Mouse (Mus musculus): ENCODE results near the gene Tas2r108. TPM values are rescaled to one million over a fixed set of nuclear protein-coding genes. Genes with fewer than 3 reads are reported as not detected.

The Tas2r108 gene
- 0.31 TPM in 1 of 2 replicates, not detected in the other for polyA plus RNA-seq (2014; fragmentation: Nextera tagmentation; extraction: Ambion mirVana)

DNA sequence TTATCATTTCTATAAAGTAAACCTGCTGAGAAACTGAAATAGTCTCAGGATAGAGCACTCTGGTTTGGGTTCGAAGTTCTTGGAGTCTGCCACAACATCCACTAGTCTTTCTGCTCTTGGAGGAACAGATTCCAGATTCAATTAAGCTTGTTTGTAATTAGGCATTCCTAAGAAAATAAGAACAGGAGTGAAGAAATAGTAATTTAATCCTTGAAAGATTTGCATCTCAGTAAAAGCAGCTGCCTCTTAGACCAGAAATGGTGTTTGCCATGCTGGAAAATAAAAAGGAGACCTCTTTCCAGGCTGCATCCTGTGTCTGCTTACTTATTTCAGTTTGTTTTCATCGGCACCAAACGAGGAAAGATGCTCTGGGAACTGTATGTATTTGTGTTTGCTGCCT lies at the start of gene Tas2r108:
Gene Tas2r108, plus strand, starts transcription at position 301 of the 400 bp plus-strand sequence.
- Histone ChIP-seq H3K4me3 (ENCODE audit: low read depth, low read length) (no peak within 1 kb of the TSS), H3K9ac (ENCODE audit: low read depth, low read length) (no peak within 1 kb of the TSS), H3K9me3 (replicated peaks; ENCODE audit: control insufficient read depth, low read length) (no peaks in the 10 kb centered on the region), H3K27ac (ENCODE audit: low read depth, low read length) (no peak within 1 kb of the TSS), H3K4me2 (no peak within 1 kb of the TSS), H3K36me3 (ENCODE audit: control insufficient read depth, insufficient read depth, low read length) (no peaks in the 10 kb centered on the region), H3K27me3 (ENCODE audit: control insufficient read depth, insufficient read depth, low read length) (no peaks in the 10 kb centered on the region), H3K4me1 (ENCODE audit: control insufficient read depth, insufficient read depth, low read length) (no peaks in the 10 kb centered on the region)
- no peak for ATAC-seq (replicated peaks; ENCODE audit: insufficient number of reproducible peaks, low FRiP score, low TSS enrichment)
- 84% methylated on average over 3 of the region's 3 CpGs for WGBS (ENCODE audit: insufficient replicate concordance)

DNA sequence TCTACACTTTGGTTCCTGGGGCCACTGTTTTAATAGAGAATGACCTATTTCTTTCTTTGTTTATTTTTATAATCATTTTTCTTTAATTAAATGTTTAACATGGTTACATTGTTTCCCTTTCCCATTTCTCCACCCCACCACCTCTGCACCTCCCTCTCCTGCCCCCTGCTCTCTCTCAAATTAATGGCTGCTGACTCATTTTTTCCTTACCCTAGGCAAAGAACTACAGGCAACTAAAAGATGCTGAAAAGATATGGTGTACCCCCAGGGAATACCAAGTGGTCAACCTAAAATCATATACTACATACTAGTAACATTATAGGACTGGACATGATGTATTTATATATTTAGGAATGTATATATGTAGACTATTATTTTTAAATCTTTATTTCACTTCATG lies 44.7 kb upstream of the Tas2r108 start:
- Histone ChIP-seq H3K27ac (ENCODE audit: low read depth, low read length) (no peak overlapping the region), H3K4me2 (no peak overlapping the region), H3K9ac (ENCODE audit: low read depth, low read length) (no peak overlapping the region), H3K4me3 (ENCODE audit: low read depth, low read length) (no peak overlapping the region), H3K27me3 (ENCODE audit: control insufficient read depth, insufficient read depth, low read length) (peaks cover 5% of the 10 kb centered on the region; the same call in 1 of the 2 replicates), H3K36me3 (ENCODE audit: control insufficient read depth, insufficient read depth, low read length) (no peaks in the 10 kb centered on the region), H3K9me3 (replicated peaks; ENCODE audit: control insufficient read depth, low read length) (no peaks in the 10 kb centered on the region), H3K4me1 (ENCODE audit: control insufficient read depth, insufficient read depth, low read length) (no peaks in the 10 kb centered on the region)
- no peak for ATAC-seq (replicated peaks; ENCODE audit: insufficient number of reproducible peaks, low FRiP score, low TSS enrichment)

GRCm38 (mm10) chr6:40454436-40455041 lies 38.8 kb upstream of the Tas2r108 start:
- Histone ChIP-seq H3K9ac (ENCODE audit: low read depth, low read length) (no peak overlapping the region), H3K36me3 (ENCODE audit: control insufficient read depth, insufficient read depth, low read length) (no peaks in the 10 kb centered on the region), H3K4me1 (ENCODE audit: control insufficient read depth, insufficient read depth, low read length) (no peaks in the 10 kb centered on the region), H3K27ac (ENCODE audit: low read depth, low read length) (no peak overlapping the region), H3K4me2 (no peak overlapping the region), H3K9me3 (replicated peaks; ENCODE audit: control insufficient read depth, low read length) (no peaks in the 10 kb centered on the region), H3K27me3 (ENCODE audit: control insufficient read depth, insufficient read depth, low read length) (peaks cover 3% of the 10 kb centered on the region; the same call in 1 of the 2 replicates), H3K4me3 (ENCODE audit: low read depth, low read length) (no peak overlapping the region)
- no peak for ATAC-seq (replicated peaks; ENCODE audit: insufficient number of reproducible peaks, low FRiP score, low TSS enrichment)
- WGBS (ENCODE audit: insufficient replicate concordance) = 22% methylated on average over 7 of the region's 7 CpGs

DNA sequence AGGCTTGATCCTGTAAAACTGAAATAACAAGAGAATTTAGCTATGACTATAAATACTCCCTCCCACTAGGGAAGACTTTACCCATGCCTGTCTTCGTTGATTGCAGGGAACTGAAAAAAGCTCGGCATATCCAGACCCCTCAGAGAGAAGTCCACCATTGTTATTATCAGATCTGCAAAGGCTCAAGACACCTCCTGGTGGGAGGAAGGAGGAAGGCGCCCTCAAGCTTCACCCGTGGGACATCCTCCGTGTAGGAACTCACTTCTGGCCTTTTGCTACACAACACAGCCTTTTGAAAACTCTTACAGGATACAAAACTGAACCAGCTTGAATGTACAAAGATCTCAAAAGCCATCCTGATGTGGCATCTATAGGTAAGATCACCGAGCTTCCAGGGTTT lies 27.6 kb upstream of the Tas2r108 start:
- 47% methylated on average over 6 of the region's 6 CpGs for WGBS (ENCODE audit: insufficient replicate concordance)
- no peak overlapping the region for H3K4me3 ChIP-seq (ENCODE audit: low read depth, low read length)
- no peak overlapping the region for H3K9ac ChIP-seq (ENCODE audit: low read depth, low read length)
- no peaks in the 10 kb centered on the region for H3K4me1 ChIP-seq (ENCODE audit: control insufficient read depth, insufficient read depth, low read length)
- H3K36me3 ChIP-seq (ENCODE audit: control insufficient read depth, insufficient read depth, low read length) = no peaks in the 10 kb centered on the region
- H3K27me3 ChIP-seq (ENCODE audit: control insufficient read depth, insufficient read depth, low read length) = no peaks in the 10 kb centered on the region
- ATAC-seq (replicated peaks; ENCODE audit: insufficient number of reproducible peaks, low FRiP score, low TSS enrichment) = no peak
- no peaks in the 10 kb centered on the region for H3K9me3 ChIP-seq (replicated peaks; ENCODE audit: control insufficient read depth, low read length)
- no peak overlapping the region for H3K27ac ChIP-seq (ENCODE audit: low read depth, low read length)
- no peak overlapping the region for H3K4me2 ChIP-seq

DNA sequence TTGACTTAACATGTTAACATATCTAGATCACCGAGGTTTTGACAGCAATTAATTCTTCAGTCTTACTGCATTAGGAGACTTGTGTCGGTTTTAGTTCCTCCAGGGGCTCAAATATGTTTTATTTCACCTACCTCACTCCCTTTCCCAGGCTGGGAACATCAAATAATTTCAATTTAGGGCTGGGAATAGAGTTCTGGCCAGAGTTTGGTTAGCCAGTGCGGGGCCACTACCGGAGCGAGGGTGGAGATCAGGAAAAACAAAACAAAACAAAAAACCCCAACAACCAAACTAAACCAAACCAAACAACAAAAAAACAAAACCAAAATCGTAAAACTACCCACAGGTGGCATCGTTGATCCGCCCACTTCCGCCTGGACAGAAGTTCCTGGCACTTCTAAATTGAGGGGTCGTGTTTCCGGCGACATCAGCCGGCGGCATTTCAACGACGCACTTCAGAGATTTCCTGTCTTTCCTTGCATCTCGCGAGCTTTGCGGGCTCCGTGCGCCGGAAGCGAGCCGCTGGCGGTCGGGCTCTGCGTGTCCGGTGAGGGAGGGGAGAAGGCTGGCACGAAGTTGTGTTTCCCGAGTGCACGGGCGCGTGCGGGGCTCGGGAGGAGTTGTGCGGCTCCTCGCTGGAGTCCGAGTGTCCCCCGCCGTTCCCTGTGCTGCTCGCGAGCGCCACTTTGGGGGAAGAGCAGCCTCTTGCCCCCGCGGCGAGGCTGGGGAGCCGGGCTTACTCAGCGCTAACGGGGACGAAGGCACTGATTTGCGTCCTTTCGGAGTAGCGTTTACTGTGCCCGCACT lies 22.2 kb upstream of the Tas2r108 start, which contains the start of gene Ssbp1:
Gene Ssbp1, plus strand, starts transcription at position 437 of the 804 bp plus-strand sequence.
- Histone ChIP-seq H3K9me3 (replicated peaks; ENCODE audit: control insufficient read depth, low read length) (no peaks in the 10 kb centered on the region), H3K4me1 (ENCODE audit: control insufficient read depth, insufficient read depth, low read length) (peaks cover 4% of the 10 kb centered on the region), H3K4me2 (peak within 1 kb of the TSS; percentile 83), H3K4me3 (ENCODE audit: low read depth, low read length) (peak within 1 kb of the TSS; percentile 80), H3K27ac (ENCODE audit: low read depth, low read length) (peak within 1 kb of the TSS; percentile 93), H3K36me3 (ENCODE audit: control insufficient read depth, insufficient read depth, low read length) (peaks cover 15% of the 10 kb centered on the region), H3K9ac (ENCODE audit: low read depth, low read length) (peak within 1 kb of the TSS; percentile 94), H3K27me3 (ENCODE audit: control insufficient read depth, insufficient read depth, low read length) (no peaks in the 10 kb centered on the region)
- 1% methylated on average over 54 of the region's 54 CpGs for WGBS (ENCODE audit: insufficient replicate concordance)
- peak; percentile 91 for ATAC-seq (replicated peaks; ENCODE audit: insufficient number of reproducible peaks, low FRiP score, low TSS enrichment)

- no peak for ATAC-seq (replicated peaks; ENCODE audit: insufficient number of reproducible peaks, low FRiP score, low TSS enrichment)
- Histone ChIP-seq H3K4me3 (ENCODE audit: low read depth, low read length) (peak overlapping the region; percentile 80), H3K4me2 (peak overlapping the region; percentile 83), H3K27me3 (ENCODE audit: control insufficient read depth, insufficient read depth, low read length) (no peaks in the 10 kb centered on the region), H3K4me1 (ENCODE audit: control insufficient read depth, insufficient read depth, low read length) (peaks cover 4% of the 10 kb centered on the region), H3K36me3 (ENCODE audit: control insufficient read depth, insufficient read depth, low read length) (peaks cover 18% of the 10 kb centered on the region), H3K9ac (ENCODE audit: low read depth, low read length) (peak overlapping the region; percentile 94), H3K27ac (ENCODE audit: low read depth, low read length) (peak overlapping the region; percentile 93), H3K9me3 (replicated peaks; ENCODE audit: control insufficient read depth, low read length) (no peaks in the 10 kb centered on the region)
- WGBS (ENCODE audit: insufficient replicate concordance) = under 1% methylated on average over 7 of the region's 7 CpGs
Observed at GRCm38 (mm10) chr6:40471720-40472010, 21.7 kb upstream of the Tas2r108 start.

- ATAC-seq (replicated peaks; ENCODE audit: insufficient number of reproducible peaks, low FRiP score, low TSS enrichment) = no peak
- Histone ChIP-seq H3K4me1 (ENCODE audit: control insufficient read depth, insufficient read depth, low read length) (peaks cover 4% of the 10 kb centered on the region), H3K9ac (ENCODE audit: low read depth, low read length) (no peak overlapping the region)
Observed at GRCm38 (mm10) chr6:40476132-40476531, 17.2 kb upstream of the Tas2r108 start.

DNA sequence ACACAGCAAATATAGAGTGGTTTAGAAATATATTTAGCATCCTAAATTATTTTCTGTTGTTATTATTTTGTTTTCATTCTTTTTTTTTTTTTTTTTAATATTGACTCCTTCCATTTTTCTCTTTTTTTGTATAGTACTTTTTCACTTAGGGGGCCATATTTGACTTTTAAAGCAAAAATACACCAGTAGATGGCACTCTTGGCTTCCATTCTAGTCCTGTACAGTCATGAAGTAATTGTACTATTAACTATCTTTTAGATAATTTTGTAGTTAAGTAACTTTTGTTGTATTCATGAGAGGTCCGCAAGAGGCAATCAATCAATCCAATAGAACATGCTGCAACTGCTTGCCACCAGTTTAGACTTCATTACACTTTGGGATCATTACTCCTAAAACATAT lies 13.6 kb upstream of the Tas2r108 start:
- H3K9me3 ChIP-seq (replicated peaks; ENCODE audit: control insufficient read depth, low read length) = no peaks in the 10 kb centered on the region
- 84% methylated on average over 1 of the region's 1 CpGs for WGBS (ENCODE audit: insufficient replicate concordance)
- no peak overlapping the region for H3K9ac ChIP-seq (ENCODE audit: low read depth, low read length)
- ATAC-seq (replicated peaks; ENCODE audit: insufficient number of reproducible peaks, low FRiP score, low TSS enrichment) = no peak
- no peaks in the 10 kb centered on the region for H3K4me1 ChIP-seq (ENCODE audit: control insufficient read depth, insufficient read depth, low read length)
- no peak overlapping the region for H3K4me2 ChIP-seq
- H3K4me3 ChIP-seq (ENCODE audit: low read depth, low read length) = no peak overlapping the region
- peaks cover 57% of the 10 kb centered on the region for H3K36me3 ChIP-seq (ENCODE audit: control insufficient read depth, insufficient read depth, low read length)
- H3K27me3 ChIP-seq (ENCODE audit: control insufficient read depth, insufficient read depth, low read length) = no peaks in the 10 kb centered on the region
- no peak overlapping the region for H3K27ac ChIP-seq (ENCODE audit: low read depth, low read length)

More at GRCm38 (mm10) chr6:40476132-40476531, 17.2 kb upstream of the Tas2r108 start:
- H3K4me3 ChIP-seq (ENCODE audit: low read depth, low read length) = no peak overlapping the region
- H3K4me2 ChIP-seq = no peak overlapping the region
- peaks cover 38% of the 10 kb centered on the region for H3K36me3 ChIP-seq (ENCODE audit: control insufficient read depth, insufficient read depth, low read length)
- WGBS (ENCODE audit: insufficient replicate concordance) = 90% methylated on average over 4 of the region's 4 CpGs
- no peaks in the 10 kb centered on the region for H3K9me3 ChIP-seq (replicated peaks; ENCODE audit: control insufficient read depth, low read length)
- H3K27me3 ChIP-seq (ENCODE audit: control insufficient read depth, insufficient read depth, low read length) = no peaks in the 10 kb centered on the region
- H3K27ac ChIP-seq (ENCODE audit: low read depth, low read length) = no peak overlapping the region
